Mouse (Mus musculus) midbrain, postnatal 0 days (tissue): ENCODE data around the gene Cdkn2aipnl. TPM values are rescaled to one million over a fixed set of nuclear protein-coding genes. Genes with fewer than 3 reads are reported as not detected.

Experiments
- ATAC-seq: fragments of 200-750 bp; cut with Nextera tagmentation; 2 replicates; pipeline ENCODE4 v1.8.0; 2017; ENCODE audit warnings: moderate number of reproducible peaks, mild to moderate bottlenecking, moderate TSS enrichment, moderate library complexity; ENCODE audit not compliant: low FRiP score
- DNase-seq: peaks from one replicate; pipeline ENCODE4 v3.0.0-alpha.2; 2015; ENCODE audit warnings: low spot score
- H3K27ac ChIP-seq: fragments of 300-500 bp; sonication (generic); 2 replicates; pipeline ENCODE4 v1.5.1; 2014; ENCODE audit warnings: low read depth, mild to moderate bottlenecking, low read length, mixed read lengths
- H3K27me3 ChIP-seq: fragments of 300-500 bp; sonication (generic); 2 replicates; pipeline ENCODE4 v1.6.1; 2014; ENCODE audit warnings: low read length, control low read depth, mixed read lengths; ENCODE audit not compliant: insufficient read depth
- H3K36me3 ChIP-seq: fragments of 300-500 bp; sonication (generic); 2 replicates; pipeline ENCODE4 v1.6.1; 2014; ENCODE audit warnings: low read length, control low read depth, mixed read lengths; ENCODE audit not compliant: insufficient read depth
- H3K4me1 ChIP-seq: fragments of 300-500 bp; sonication (generic); 2 replicates; pipeline ENCODE4 v1.6.1; 2014; ENCODE audit warnings: mild to moderate bottlenecking, control low read depth, antibody characterized with exemption, low read length, mixed read lengths; ENCODE audit not compliant: insufficient read depth
- H3K4me2 ChIP-seq: fragments of 300-500 bp; sonication (generic); 2 replicates; pipeline ENCODE4 v1.6.1; 2014; ENCODE audit warnings: low read depth, mild to moderate bottlenecking, low read length, mixed read lengths; ENCODE audit not compliant: poor library complexity, severe bottlenecking
- H3K4me3 ChIP-seq: fragments of 300-500 bp; sonication (generic); 2 replicates; pipeline ENCODE4 v1.5.1; 2014; ENCODE audit warnings: low read depth, mild to moderate bottlenecking, low read length, moderate library complexity
- H3K9ac ChIP-seq: fragments of 300-500 bp; sonication (generic); replicated peaks from 2 replicates; pipeline ENCODE4 v1.6.1; 2014; ENCODE audit warnings: mild to moderate bottlenecking, low read length, moderate library complexity, mixed read lengths; ENCODE audit not compliant: poor library complexity, severe bottlenecking
- H3K9me3 ChIP-seq: fragments of 300-500 bp; sonication (generic); 2 replicates; pipeline ENCODE4 v1.6.1; 2016; ENCODE audit warnings: low read length, control low read depth
- CTCF ChIP-seq: IDR thresholded peaks from 2 replicates; pipeline ENCODE4 v1.5.1; 2016; ENCODE audit warnings: antibody characterized with exemption, mild to moderate bottlenecking
- WGBS: fragments of 180-500 bp; shearing (Covaris S2); extraction: QIAGEN DNeasy Blood & Tissue Kit; methylation state at CpG from one replicate; pipeline ENCODE4 v1.1.7; 2014; 5-methylcytosine and 5-hydroxymethylcytosine counted together
- polyA plus RNA-seq: library from polyadenylated mRNA; unstranded; fragments of >200 nt; fragmentation: Nextera tagmentation; extraction: Ambion mirVana; gene quantifications from 2 replicates; pipeline ENCODE4 v1.2.1, GENCODE M21; 2015
- total RNA-seq: library from RNA; depleted of rRNA; stranded (reverse); fragments of >200 nt; gene quantifications from 2 replicates; pipeline ENCODE4 v1.2.3, GENCODE M21; 2014

Cdkn2aipnl gene
- total and polyA plus RNA-seq, 2 experiments from 2014 or later, result 99.1 to 124 TPM

- Histone ChIP-seq H3K4me2 (no peak overlapping the region), H3K9me3 (no peaks in the 10 kb centered on the region), H3K36me3 (no peaks in the 10 kb centered on the region), H3K27me3 (no peaks in the 10 kb centered on the region), H3K9ac (no peak overlapping the region), H3K4me3 (no peak overlapping the region), H3K27ac (0 out of 2 replicates have a peak overlapping the region, but pooled peaks have one; percentile 32), H3K4me1 (peaks cover 11% of the 10 kb centered on the region; the same call in 1 of the 2 replicates)
- peak; percentile 20; the same call in 1 of the 2 replicates for ATAC-seq
- WGBS, result 53% methylated on average over 15 of the region's 15 CpGs
- peak; percentile 50 for DNase-seq
- no peak for TF ChIP-seq CTCF
Observed at GRCm38 (mm10) chr11:51942602-51943499, 24.6 kb upstream of the Cdkn2aipnl start.

- H3K4me3 ChIP-seq, result no peak overlapping the region
- H3K9me3 ChIP-seq, result no peaks in the 10 kb centered on the region
- H3K27ac ChIP-seq, result no peak overlapping the region
- no peak overlapping the region for H3K4me2 ChIP-seq
- no peaks in the 10 kb centered on the region for H3K36me3 ChIP-seq
- H3K27me3 ChIP-seq, result no peaks in the 10 kb centered on the region
- WGBS, result 47% methylated on average over 6 of the region's 6 CpGs
- no peak for TF ChIP-seq CTCF
- DNase-seq (no peak), ATAC-seq (peak; percentile 34; the same call in 1 of the 2 replicates)
- H3K9ac ChIP-seq, result 0 out of 2 replicates have a peak overlapping the region, but pooled peaks have one; percentile 4
- H3K4me1 ChIP-seq, result peaks cover 11% of the 10 kb centered on the region; the same call in 1 of the 2 replicates
Observed at GRCm38 (mm10) chr11:51943500-51943841, 24.0 kb upstream of the Cdkn2aipnl start.

GRCm38 (mm10) chr11:51944239-51944638, 23.2 kb upstream of the Cdkn2aipnl start:
- Histone ChIP-seq H3K27ac (no peak overlapping the region), H3K4me2 (no peak overlapping the region), H3K4me3 (no peak overlapping the region), H3K9ac (no peak overlapping the region), H3K4me1 (peaks cover 11% of the 10 kb centered on the region; the same call in 1 of the 2 replicates), H3K36me3 (no peaks in the 10 kb centered on the region), H3K27me3 (no peaks in the 10 kb centered on the region), H3K9me3 (no peaks in the 10 kb centered on the region)
- WGBS, result 78% methylated on average over 3 of the region's 3 CpGs
- TF ChIP-seq CTCF, result no peak
- ATAC-seq (no peak), DNase-seq (no peak)

- H3K27me3 ChIP-seq, result no peaks in the 10 kb centered on the region
- no peak overlapping the region for H3K4me2 ChIP-seq
- TF ChIP-seq CTCF, result no peak
- peak overlapping the region; percentile 55 for H3K27ac ChIP-seq
- DNase-seq (peak; percentile 47), ATAC-seq (no peak)
- no peaks in the 10 kb centered on the region for H3K9me3 ChIP-seq
- WGBS, result 42% methylated on average over 8 of the region's 8 CpGs
- H3K4me3 ChIP-seq, result no peak overlapping the region
- no peaks in the 10 kb centered on the region for H3K36me3 ChIP-seq
- no peak overlapping the region for H3K9ac ChIP-seq
- H3K4me1 ChIP-seq, result peaks cover 11% of the 10 kb centered on the region; the same call in 1 of the 2 replicates
Observed at GRCm38 (mm10) chr11:51945548-51945947, 21.9 kb upstream of the Cdkn2aipnl start.

- DNase-seq (no peak), ATAC-seq (no peak)
- Histone ChIP-seq H3K4me1 (peaks cover 11% of the 10 kb centered on the region; the same call in 1 of the 2 replicates), H3K27me3 (no peaks in the 10 kb centered on the region), H3K4me3 (no peak overlapping the region), H3K36me3 (no peaks in the 10 kb centered on the region), H3K9me3 (no peaks in the 10 kb centered on the region), H3K27ac (peak overlapping the region; percentile 0; the same call in 1 of the 2 replicates), H3K4me2 (no peak overlapping the region), H3K9ac (no peak overlapping the region)
- WGBS, result 76% methylated on average over 6 of the region's 6 CpGs
- no peak for TF ChIP-seq CTCF
Observed at GRCm38 (mm10) chr11:51946144-51946543, 21.3 kb upstream of the Cdkn2aipnl start.

- Histone ChIP-seq H3K9me3 (no peaks in the 10 kb centered on the region), H3K27ac (no peak overlapping the region), H3K9ac (no peak overlapping the region), H3K27me3 (no peaks in the 10 kb centered on the region), H3K4me2 (no peak overlapping the region), H3K36me3 (no peaks in the 10 kb centered on the region), H3K4me3 (no peak overlapping the region), H3K4me1 (no peaks in the 10 kb centered on the region)
- TF ChIP-seq CTCF, result no peak
- WGBS, result 77% methylated on average over 9 of the region's 9 CpGs
- ATAC-seq, result no peak
- DNase-seq, result no peak
Observed at GRCm38 (mm10) chr11:51949155-51949840, 18.2 kb upstream of the Cdkn2aipnl start.
